Mouse (Mus musculus) frontal cortex, adult 2 months (tissue): ENCODE measurements at regions not wholly inside any gene's neighbourhood (a gene's known extent, or its start where the extent isn't known, plus 50 kb on each side); places are given as distances from the start of the nearest gene placed in this dataset.

Experiments
- DNase-seq, 2 experiments: peaks; one replicate each; pipeline ENCODE4 v3.0.0; 2022; ENCODE audit warnings: low spot score in 1 of 2; ENCODE audit errors: extremely low spot score in 1 of 2

DNA sequence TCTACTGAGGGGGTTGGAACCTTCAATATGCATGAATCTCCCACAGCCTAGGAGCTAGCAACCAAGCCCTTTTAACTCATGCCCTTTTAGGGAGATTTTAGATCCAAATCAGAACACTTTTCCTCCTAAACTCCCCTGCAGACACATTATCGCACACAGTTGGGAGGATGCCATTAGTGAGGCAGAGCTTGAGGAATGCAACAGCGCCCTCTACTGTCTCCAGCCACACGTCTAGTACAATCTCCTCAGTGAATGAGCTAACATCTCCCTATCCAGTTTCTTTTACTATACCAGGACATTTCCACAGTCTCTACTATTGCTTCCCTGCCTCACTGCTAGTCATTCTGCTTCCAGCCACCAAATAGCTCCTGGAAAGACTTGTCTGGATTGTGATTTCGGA is 59.3 kb downstream of the 1700080O16Rik start:
- DNase-seq: peak in 1 of 2 experiments; percentile 82

DNA sequence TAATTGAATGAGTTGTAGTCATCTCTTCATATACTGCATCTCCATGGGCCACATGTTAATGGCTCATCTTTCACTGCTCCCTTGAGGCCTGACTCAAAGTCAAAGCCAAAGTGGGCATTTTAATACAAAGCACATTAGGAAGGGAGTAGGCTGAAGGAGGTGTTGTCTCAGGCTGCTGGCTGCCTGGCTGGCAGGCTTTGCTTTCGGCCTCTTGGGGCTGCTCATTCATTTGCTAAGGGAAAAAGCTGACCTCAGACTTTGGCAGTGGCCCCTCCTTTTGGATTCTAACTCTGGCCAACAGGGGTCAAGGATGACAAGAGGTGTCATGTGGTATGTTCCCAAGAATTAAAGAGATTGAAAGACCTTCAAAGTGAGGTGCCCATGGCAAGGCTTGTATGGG is 61.0 kb downstream of the 1700080O16Rik start:
- DNase-seq: no peak

DNA sequence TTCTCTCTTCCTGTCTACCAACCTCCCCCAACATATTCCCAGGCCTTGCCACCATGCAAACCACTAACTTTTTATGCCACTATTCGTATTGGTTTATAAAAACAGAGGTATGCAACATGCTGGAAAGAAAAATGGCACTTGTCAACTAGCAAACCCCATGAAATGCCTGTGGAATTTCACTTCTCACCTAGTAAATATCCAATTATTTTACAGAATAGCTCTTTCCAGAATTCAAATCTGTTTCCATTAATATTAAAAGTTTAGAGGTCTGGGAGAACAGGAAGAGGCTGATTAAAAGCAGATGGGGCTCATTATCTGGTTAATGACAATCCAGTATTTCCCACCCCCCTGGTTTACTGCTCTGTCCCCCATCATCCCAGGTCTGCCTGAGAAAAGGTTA is 62.0 kb downstream of the 1700080O16Rik start:
- DNase-seq: no peak

DNA sequence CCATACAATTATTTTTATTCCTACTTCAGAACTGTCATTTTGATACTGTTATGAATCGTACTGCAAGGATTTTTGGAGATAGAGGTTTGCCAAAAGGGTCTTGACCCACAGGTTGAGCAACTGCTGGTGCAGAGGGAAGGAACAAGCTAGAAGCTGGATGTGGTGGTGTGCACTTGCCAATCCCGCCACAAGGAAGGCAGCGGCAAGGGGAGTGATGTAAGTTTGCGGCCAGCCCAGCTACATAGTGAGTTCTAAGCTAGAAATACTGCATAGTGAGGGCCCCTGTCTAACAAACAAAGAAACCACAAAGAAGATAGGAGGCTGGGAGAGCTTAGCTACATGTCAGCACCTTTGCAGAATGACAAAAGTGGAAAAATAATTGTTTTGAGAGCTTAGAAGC is 74.1 kb downstream of the 1700080O16Rik start:
- DNase-seq: no peak

- DNase-seq: no peak
Measured at GRCm38 (mm10) chrX:51897059-51897458, 75.5 kb downstream of the 1700080O16Rik start.

- no peak for DNase-seq
Measured at GRCm38 (mm10) chrX:51895646-51896190, 76.9 kb downstream of the 1700080O16Rik start.

- no peak for DNase-seq
Measured at GRCm38 (mm10) chrX:51892716-51893115, 79.9 kb downstream of the 1700080O16Rik start.

GRCm38 (mm10) chrX:51886129-51886528 is 85.1 kb upstream of the Usp26 start:
- DNase-seq: no peak
